Mouse (Mus musculus) 3T3-L1 (cell line): ENCODE measurements around the gene Cd33.

ENCODE experiments used
- DNase-seq: peaks from one replicate; pipeline ENCODE4 v3.0.0-alpha.2; 2015; ENCODE audit warnings: low read depth, low spot score

Cd33 gene

DNA sequence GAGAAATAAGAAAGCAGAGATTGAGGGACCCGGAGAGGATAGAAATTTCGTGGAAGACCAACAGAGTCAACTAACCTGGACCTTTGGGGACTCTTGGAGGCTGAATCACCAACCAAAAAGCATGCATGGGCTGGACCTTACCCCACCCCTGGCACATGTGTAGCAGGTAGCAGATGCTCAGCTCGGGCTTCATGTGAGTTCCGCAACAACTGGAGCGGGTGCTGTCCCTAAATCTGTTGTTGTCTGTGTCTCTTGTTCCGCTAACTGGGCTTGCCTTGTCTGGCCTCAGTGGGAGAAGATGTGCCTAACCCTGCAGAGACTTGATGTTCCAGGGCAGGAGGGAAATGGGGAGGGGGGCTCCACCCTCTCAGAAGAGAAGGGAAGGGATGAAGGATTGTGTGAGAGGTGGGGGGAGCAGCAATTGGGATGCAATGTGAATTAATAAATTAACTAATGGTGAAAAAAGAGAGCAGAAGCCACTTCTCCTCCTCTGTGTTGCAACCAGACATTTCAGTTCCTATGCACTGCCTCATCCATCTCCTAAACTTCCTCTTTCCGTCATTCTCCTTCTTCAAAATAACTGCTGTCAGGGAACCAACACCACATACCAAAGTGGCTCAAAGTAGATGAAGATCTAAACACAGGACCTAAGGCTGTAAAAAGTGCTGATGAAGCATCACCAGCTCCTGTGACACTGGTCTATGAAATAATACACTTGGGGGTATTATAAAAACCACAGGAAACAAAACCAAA lies at the start of gene Cd33:
Gene Cd33 (minus strand): TSS at position 204 of the 753 bp plus-strand sequence.
- no peak for DNase-seq

- DNase-seq, result peak; percentile 38
Measured at GRCm38 (mm10) chr7:43584790-43585189, 40.6 kb upstream of the Cd33 start.

DNA sequence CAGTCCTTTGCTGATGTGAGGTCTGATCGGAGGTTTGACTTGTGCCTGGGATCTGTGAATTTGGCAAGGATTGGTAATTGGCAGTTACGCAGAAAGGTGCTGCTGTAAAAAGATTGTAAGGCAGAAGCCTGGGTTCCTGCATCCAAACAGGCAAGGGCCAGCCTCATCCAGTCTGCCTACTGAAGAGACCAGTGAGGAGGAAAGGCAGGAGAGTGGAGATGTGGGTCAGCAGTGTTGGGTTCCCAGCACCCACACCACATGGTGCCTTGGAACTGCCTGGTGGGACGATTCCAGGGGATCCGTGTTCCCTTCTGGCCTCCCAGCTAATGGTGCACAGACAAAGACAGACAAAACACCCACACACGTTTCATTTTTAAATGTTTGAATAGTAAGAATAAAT lies 36.3 kb upstream of the Cd33 start:
- no peak for DNase-seq

- DNase-seq, result peak; percentile 98
Measured at GRCm38 (mm10) chr7:43579440-43580171, 35.4 kb upstream of the Cd33 start, which contains the start of gene Zfp719. Gene Zfp719, plus strand, starts transcription at chr7:43579610.

DNA sequence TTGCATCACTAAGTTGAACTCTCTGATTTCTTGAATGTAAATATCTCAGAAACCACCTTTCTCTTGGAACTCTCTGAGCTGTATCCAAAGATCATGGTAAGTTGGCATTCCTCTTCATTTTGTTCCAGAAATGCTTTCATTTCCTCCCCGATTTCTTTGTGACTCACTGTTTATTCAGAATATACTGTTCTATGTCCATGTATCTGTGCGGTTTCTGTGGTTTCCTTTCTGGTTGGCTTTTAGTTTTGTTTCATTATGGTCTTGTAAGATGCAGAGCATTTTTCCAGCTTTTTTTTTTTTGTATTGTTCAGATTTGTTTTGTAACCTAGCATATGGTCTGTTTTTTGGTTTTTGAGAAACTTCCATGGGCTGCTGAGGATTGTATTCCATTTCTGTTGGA lies 27.0 kb upstream of the Cd33 start:
- peak; percentile 70 for DNase-seq

- DNase-seq, result no peak
Measured at GRCm38 (mm10) chr7:43563300-43563699, 19.1 kb upstream of the Cd33 start.

DNA sequence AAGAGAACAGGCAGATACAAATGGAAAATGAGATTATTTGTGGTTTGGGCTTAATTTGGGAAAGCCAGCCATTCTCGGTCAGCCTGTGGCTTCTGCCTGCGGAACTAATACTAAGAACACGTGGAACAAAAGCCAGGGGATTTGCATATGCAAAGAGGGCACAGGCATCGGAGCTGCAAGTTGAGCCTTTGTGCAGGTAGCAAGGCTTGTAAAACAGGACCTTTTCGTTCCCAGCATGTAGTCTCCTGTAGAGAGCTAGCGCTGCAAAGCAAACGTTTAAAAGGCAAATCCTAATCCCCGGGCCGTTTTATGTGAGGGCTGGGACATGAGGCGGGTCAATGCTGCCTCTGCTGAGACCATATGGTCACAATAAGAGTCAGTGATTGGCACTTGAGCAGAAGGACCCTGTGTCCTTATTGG lies 18.4 kb upstream of the Cd33 start:
- DNase-seq, result peak; percentile 50

DNA sequence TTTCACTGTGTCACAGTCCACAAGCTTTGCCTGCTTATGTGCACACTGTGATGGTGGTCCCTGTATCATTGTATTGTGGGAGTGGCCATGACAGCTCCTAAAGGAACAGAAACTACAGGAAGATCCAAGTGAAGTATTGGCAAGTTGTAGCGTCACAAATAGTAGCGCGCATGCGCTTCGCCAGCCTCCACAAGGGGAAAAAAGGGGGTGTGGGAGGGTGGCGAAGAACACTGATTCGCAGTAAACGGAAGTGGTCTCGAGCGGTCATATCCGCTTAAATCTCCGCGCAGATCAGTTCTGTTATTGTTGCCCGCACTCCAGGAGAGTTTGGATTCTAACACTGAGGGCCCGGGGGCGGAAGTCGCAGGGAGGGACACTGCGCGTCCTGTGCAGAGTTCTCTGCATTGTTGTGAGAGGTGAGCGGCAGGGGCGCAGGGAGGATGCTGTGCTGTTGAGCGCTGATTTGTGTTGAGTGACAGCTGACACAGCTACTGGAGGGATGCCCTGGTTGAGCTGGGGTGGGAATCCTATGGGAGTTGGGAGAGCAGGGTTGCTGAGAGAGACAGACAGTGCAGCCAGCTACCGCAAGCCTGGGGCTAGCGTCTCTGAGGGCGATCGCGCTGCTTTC lies 17.9 kb upstream of the Cd33 start, which contains the start of gene Zfp658:
Gene Zfp658 (plus strand): TSS at position 251 of the 628 bp plus-strand sequence.
- peak; percentile 89 for DNase-seq

DNA sequence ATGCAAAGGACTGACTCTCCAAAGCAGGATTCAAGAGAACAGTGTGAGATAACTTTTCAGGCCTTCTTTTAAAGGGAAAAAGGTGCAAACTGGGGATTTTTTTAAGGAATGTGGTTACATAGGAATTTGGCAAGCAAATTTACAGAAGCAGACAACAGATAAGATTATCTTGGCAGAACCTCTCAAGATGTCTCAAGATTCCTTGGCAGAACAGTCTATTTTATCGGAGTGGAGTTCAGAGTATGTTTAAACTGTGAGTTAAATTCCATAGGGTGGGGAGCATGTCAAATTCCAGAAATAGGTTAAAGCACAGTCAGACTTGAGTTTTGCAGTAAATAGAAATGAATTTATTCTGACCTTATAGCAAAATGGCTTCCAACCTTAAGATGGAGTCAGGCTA lies 12.7 kb upstream of the Cd33 start:
- DNase-seq, result peak; percentile 78

DNA sequence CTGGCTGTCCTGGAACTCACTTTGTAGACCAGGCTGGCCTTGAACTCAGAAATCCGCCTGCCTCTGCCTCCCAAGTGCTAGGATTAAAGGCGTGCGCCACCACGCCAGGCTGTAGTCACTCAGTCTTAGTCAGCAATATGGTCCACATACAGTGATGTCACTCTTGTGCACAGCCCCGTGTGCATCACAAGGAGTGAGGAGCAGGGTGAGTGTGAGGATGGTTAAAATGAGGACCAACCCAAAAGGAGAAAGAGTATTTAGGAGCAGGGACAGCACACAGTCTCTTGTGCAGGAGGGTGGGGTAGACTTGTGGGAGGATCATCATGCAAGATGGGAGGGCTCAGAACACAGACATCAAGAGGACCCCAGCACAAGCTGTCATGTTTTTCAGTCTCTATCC lies 11.1 kb upstream of the Cd33 start:
- peak; percentile 50 for DNase-seq

DNA sequence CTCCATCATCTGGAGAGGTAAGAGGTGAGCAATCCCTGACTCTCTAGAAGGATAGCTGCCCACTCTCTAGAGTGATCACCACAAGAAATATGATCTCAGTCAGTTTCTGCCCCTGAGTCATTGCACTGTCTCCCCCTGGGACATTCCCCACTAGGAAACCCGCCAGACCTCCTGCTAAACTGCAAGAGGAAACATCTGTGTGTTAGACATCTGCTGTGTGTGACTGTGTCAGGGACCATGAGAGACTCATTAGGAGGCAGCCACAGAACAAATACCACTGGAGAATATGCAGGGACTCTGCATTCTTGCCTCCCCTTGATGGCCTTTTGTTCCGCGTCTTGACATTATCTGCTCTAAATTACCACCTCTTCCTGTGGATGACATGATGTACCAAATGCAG lies 10.3 kb upstream of the Cd33 start:
- peak; percentile 97 for DNase-seq

DNA sequence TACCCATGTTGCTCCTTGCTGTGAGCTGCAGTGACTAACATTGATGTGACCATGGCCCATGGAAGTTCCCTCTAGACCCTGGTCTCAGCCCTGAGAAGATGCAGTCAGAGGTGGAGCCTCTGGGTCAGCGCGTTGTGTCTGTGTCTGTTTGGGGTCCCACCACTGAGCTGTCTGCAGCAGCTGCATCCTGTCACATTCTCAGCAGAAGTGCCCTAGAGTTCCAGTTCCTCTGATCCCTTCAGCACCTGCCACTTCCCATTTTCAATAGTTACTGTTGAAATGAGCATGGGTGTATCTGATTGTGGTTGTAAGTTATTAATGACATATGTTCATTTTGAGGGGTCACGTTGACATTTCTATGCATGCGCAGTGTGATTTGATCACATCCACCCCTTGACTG lies 8.9 kb upstream of the Cd33 start:
- DNase-seq, result no peak

GRCm38 (mm10) chr7:43548206-43548605 lies 4.0 kb upstream of the Cd33 start:
- DNase-seq, result no peak

DNA sequence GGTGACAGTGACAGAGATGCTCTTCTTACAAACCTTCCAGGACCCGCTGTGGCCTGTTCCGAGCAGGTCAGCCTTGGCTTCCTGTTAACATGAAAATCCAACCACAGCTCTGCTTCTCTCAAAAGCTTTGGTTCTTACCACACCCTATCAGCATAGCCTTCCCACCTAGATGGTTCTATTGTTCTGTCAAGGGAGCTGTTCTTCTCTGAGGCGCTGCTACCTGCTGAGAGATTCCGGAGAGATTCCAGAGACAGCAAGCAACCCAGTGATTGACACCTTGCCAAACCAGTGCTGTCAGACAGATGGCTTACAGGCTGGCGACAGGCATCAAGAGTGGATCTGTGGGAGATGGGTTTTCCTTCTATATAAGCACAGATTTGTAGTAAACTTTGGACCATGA lies 3.4 kb upstream of the Cd33 start:
- no peak for DNase-seq

GRCm38 (mm10) chr7:43545656-43546545 lies 1.7 kb upstream of the Cd33 start:
- DNase-seq, result peak; percentile 80

- no peak for DNase-seq
Measured at GRCm38 (mm10) chr7:43538524-43538923, 5.7 kb downstream of the Cd33 start.

- no peak for DNase-seq
Measured at GRCm38 (mm10) chr7:43532936-43533505, 11.2 kb downstream of the Cd33 start.

DNA sequence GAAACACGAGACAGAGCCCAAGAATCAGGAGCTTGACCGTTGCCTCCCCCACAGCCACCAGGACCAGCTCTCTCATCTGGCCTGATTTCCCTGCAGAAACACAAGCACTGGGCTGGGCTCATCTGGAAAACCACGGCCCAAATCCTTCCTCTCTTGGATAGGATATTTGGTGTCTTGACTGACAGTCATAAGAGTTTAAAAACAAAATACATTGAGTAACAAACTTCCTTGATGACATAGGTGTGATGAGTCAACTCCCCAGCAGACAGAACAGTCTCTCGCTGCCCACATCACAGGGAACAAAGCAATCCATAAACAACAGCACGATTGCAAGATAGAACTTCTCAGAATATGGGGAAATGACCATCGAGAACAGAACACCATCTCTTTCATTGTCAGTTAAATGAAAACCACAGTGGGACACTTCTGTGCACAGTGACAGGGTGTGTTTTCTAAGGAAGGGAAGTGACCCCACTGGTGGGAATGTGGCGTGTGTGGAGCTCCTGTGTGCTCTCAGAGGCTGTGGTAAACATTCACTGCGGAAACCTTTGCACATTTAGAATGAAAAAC lies 13.9 kb downstream of the Cd33 start:
- DNase-seq, result peak; percentile 70

DNA sequence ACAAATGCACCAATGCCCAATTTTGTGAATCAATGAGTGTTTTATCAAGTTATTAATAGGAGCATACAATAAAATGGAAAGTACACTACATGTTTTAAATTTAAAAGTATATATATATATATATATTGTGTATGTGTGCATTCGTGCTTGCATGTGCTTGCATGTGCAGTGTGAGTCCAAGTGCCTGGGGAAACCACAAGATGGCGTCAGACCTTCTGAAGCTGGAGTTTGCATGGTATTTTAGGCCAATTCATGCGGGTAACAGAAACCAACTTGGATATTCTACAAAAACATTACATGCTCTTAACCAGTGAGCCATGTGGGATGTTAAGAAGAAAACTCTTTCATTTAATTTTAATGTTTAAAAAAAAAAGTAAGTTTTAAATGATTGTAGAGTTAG lies 18.9 kb downstream of the Cd33 start:
- peak; percentile 16 for DNase-seq

DNA sequence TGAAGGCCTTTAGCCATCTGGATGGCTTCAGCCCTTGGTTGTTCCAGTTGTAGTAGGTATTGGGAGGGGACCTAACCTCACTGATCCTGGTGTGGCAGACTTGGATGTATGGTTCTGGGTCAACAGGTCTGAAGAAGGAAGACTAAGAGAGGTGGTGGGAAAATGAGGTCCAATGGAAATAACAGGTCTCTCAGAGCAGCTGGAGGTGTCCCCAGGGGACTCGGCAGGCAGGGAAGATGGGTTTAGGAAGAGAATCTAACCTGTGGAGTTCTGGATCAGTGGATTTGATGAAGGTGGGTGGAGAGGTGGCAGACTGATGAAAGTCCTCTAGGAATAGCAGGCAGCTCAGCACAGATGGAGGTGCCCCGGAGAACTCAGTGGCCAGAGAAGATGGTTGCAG lies 21.5 kb downstream of the Cd33 start:
- no peak for DNase-seq

DNA sequence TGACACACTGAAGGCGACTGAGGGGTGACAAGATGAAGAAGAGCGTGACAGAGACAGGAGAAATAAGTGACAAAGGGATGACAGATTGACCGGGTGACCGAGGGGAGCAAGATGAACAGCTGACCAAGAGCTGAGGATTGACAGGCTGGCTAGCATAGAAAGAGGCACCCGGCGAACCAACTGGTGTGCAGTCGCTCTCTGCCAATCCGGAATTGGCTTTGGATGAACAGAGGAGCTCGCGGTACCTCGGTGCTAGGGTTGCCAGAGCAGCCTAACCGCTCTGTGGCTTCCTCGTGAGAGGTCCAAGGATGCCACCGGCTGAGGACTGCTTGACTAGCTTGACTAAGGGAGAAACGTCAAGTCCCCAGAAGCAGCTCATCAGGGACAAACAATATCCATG lies 25.9 kb downstream of the Cd33 start:
- no peak for DNase-seq
